Mouse (Mus musculus) CH12.LX (cell line): ENCODE data around the gene Sh3rf1.

ENCODE experiments used
- E2F4 ChIP-seq: IDR thresholded peaks from 2 replicates; pipeline ENCODE4 v1.6.1; 2011; ENCODE audit warnings: low read depth, low read length, improper control_type of control experiment; ENCODE audit not compliant: insufficient replicate concordance
- KAT2A ChIP-seq: IDR thresholded peaks from 2 replicates; pipeline ENCODE4 v1.6.1; 2012; ENCODE audit warnings: low read length, improper control_type of control experiment, inconsistent platforms; ENCODE audit not compliant: insufficient replicate concordance
- MAZ ChIP-seq: IDR thresholded peaks from 2 replicates; pipeline ENCODE4 v1.6.1; 2012; ENCODE audit warnings: low read depth, mild to moderate bottlenecking, inconsistent platforms, low read length, improper control_type of control experiment, moderate library complexity
- MXI1 ChIP-seq: IDR thresholded peaks from 2 replicates; pipeline ENCODE4 v1.6.1; 2011; ENCODE audit warnings: mild to moderate bottlenecking, low read depth, low read length, improper control_type of control experiment
- POLR2AphosphoS2 ChIP-seq: IDR thresholded peaks from 2 replicates; pipeline ENCODE4 v1.6.1; 2011; ENCODE audit warnings: low read depth, low read length, improper control_type of control experiment

- TF ChIP-seq E2F4, result no peak
- no peak for TF ChIP-seq KAT2A
- no peak for TF ChIP-seq MAZ
- TF ChIP-seq MXI1, result no peak
- TF ChIP-seq POLR2AphosphoS2, result no peak
Measured at GRCm38 (mm10) chr8:61435481-61435880, 211.8 kb downstream of the Sh3rf1 start.
